Mouse (Mus musculus) retina, postnatal 7 days (tissue): ENCODE data around the gene Rpl23.

Source experiments
- DNase-seq: peaks from one replicate; pipeline ENCODE4 v3.0.0-alpha.2; 2012; ENCODE audit warnings: low read depth, low spot score

Rpl23 gene

GRCm38 (mm10) chr11:97781832-97782563, at the start of gene Rpl23:
Gene Rpl23, minus strand, starts transcription at chr11:97782437.
- DNase-seq: peak; percentile 99

- DNase-seq: no peak
These were observed 49.8 kb upstream of the Rpl23 start for GRCm38 (mm10) chr11:97832001-97832400.

GRCm38 (mm10) chr11:97830501-97830900, 48.3 kb upstream of the Rpl23 start:
- no peak for DNase-seq

- no peak for DNase-seq
These were observed 47.8 kb upstream of the Rpl23 start for GRCm38 (mm10) chr11:97829913-97830476.

- no peak for DNase-seq
These were observed 47.1 kb upstream of the Rpl23 start for GRCm38 (mm10) chr11:97829365-97829764.

GRCm38 (mm10) chr11:97827654-97828053, 45.4 kb upstream of the Rpl23 start:
- DNase-seq: no peak

- DNase-seq: no peak
These were observed 44.2 kb upstream of the Rpl23 start for GRCm38 (mm10) chr11:97826414-97826813.

- no peak for DNase-seq
These were observed 43.7 kb upstream of the Rpl23 start for GRCm38 (mm10) chr11:97825971-97826370.

- DNase-seq: no peak
These were observed 43.1 kb upstream of the Rpl23 start for GRCm38 (mm10) chr11:97825295-97825694.

GRCm38 (mm10) chr11:97824895-97825294, 42.7 kb upstream of the Rpl23 start:
- no peak for DNase-seq

- DNase-seq: no peak
These were observed 41.9 kb upstream of the Rpl23 start for GRCm38 (mm10) chr11:97824168-97824567.

- DNase-seq: no peak
These were observed 40.8 kb upstream of the Rpl23 start for GRCm38 (mm10) chr11:97822840-97823603.

- DNase-seq: no peak
These were observed 39.3 kb upstream of the Rpl23 start for GRCm38 (mm10) chr11:97821401-97822064.

GRCm38 (mm10) chr11:97820840-97821239, 38.6 kb upstream of the Rpl23 start:
- no peak for DNase-seq

GRCm38 (mm10) chr11:97819923-97820322, 37.7 kb upstream of the Rpl23 start:
- DNase-seq: no peak

- DNase-seq: no peak
These were observed 36.9 kb upstream of the Rpl23 start for GRCm38 (mm10) chr11:97819102-97819501.

GRCm38 (mm10) chr11:97818571-97818970, 36.3 kb upstream of the Rpl23 start:
- no peak for DNase-seq

- no peak for DNase-seq
These were observed 35.8 kb upstream of the Rpl23 start for GRCm38 (mm10) chr11:97818003-97818402.

- no peak for DNase-seq
These were observed 35.1 kb upstream of the Rpl23 start for GRCm38 (mm10) chr11:97817379-97817778.

GRCm38 (mm10) chr11:97816916-97817315, 34.7 kb upstream of the Rpl23 start:
- DNase-seq: no peak

GRCm38 (mm10) chr11:97816176-97816575, 33.9 kb upstream of the Rpl23 start:
- DNase-seq: no peak

- DNase-seq: no peak
These were observed 33.5 kb upstream of the Rpl23 start for GRCm38 (mm10) chr11:97815736-97816135.
